Mouse (Mus musculus) CH12.LX (cell line): ENCODE data around the gene Gm853. TPM values are rescaled to one million over a fixed set of nuclear protein-coding genes. Genes with fewer than 3 reads are reported as not detected.

Experiments used
- DNase-seq: peaks from one replicate; pipeline ENCODE4 v3.0.0-alpha.2; 2013; ENCODE audit errors: extremely low read depth
- H3K27ac ChIP-seq: 2 replicates; pipeline ENCODE4 v1.5.1; 2012; ENCODE audit warnings: low read depth, mild to moderate bottlenecking, control low read depth, moderate library complexity; ENCODE audit not compliant: insufficient read depth
- H3K27me3 ChIP-seq: replicated peaks from 2 replicates; pipeline ENCODE3; 2012; ENCODE audit warnings: inconsistent platforms
- H3K36me3 ChIP-seq, 2 experiments: replicated peaks in 1 of 2; 2 replicates each; pipeline versions ENCODE3 to v1.6.1; 2012; ENCODE audit warnings: inconsistent platforms in 1 of 2, low read length in 1 of 2, mild to moderate bottlenecking in 1 of 2, mixed read lengths in 1 of 2, moderate library complexity in 1 of 2; ENCODE audit not compliant: control insufficient read depth in 1 of 2, insufficient read depth in 1 of 2
- H3K4me1 ChIP-seq, 2 experiments: 2 replicates each; pipeline ENCODE4 v1.6.1; 2012; ENCODE audit warnings: inconsistent platforms in 1 of 2, moderate library complexity in 1 of 2; ENCODE audit not compliant: insufficient read depth in 2 of 2, control insufficient read depth in 1 of 2
- H3K4me2 ChIP-seq: 2 replicates; pipeline ENCODE4 v1.6.1; 2012; ENCODE audit warnings: low read depth, mild to moderate bottlenecking, control low read depth; ENCODE audit not compliant: poor library complexity, insufficient read depth, severe bottlenecking
- H3K4me3 ChIP-seq, 3 experiments: fragments of 150-350 bp in 1 of 3; sonication (generic) in 1 of 3; replicated peaks in 1 of 3; 2 replicates each; pipeline versions ENCODE3 to v1.5.1; 2011 to 2012; ENCODE audit warnings: low read depth in 2 of 3, low read length in 2 of 3, mild to moderate bottlenecking in 2 of 3, moderate library complexity in 2 of 3, control low read depth in 1 of 3, improper control_type of control experiment in 1 of 3, inconsistent platforms in 1 of 3, mixed read lengths in 1 of 3; ENCODE audit not compliant: poor library complexity in 1 of 3
- H3K79me2 ChIP-seq: replicated peaks from 2 replicates; pipeline ENCODE4 v1.6.1; 2012; ENCODE audit warnings: mild to moderate bottlenecking, moderate library complexity; ENCODE audit not compliant: control insufficient read depth, poor library complexity, insufficient read depth, severe bottlenecking; ENCODE audit errors: extremely low read depth
- H3K9ac ChIP-seq: 2 replicates; pipeline ENCODE4 v1.6.1; 2012; ENCODE audit warnings: low read depth, mild to moderate bottlenecking, control low read depth, moderate library complexity; ENCODE audit not compliant: insufficient read depth
- H3K9me3 ChIP-seq: replicated peaks from 2 replicates; pipeline ENCODE3; 2012; ENCODE audit warnings: low read length, inconsistent platforms, mixed read lengths
- BHLHE40 ChIP-seq: IDR thresholded peaks from 2 replicates; pipeline ENCODE4 v1.6.1; 2011; ENCODE audit warnings: mild to moderate bottlenecking, low read depth, low read length, improper control_type of control experiment
- CHD1 ChIP-seq: IDR thresholded peaks from 2 replicates; pipeline ENCODE4 v1.6.1; 2012; ENCODE audit warnings: low read depth, low read length, improper control_type of control experiment, inconsistent platforms
- CHD2 ChIP-seq: IDR thresholded peaks from 2 replicates; pipeline ENCODE4 v1.6.1; 2011; ENCODE audit warnings: low read length, improper control_type of control experiment
- E2F4 ChIP-seq: IDR thresholded peaks from 2 replicates; pipeline ENCODE4 v1.6.1; 2011; ENCODE audit warnings: low read depth, low read length, improper control_type of control experiment; ENCODE audit not compliant: insufficient replicate concordance
- EP300 ChIP-seq: IDR thresholded peaks from 2 replicates; pipeline ENCODE4 v1.6.1; 2011; ENCODE audit warnings: low read length, improper control_type of control experiment
- GABPA ChIP-seq: IDR thresholded peaks from 2 replicates; pipeline ENCODE4 v1.6.1; 2012; ENCODE audit warnings: low read depth, low read length, improper control_type of control experiment, inconsistent platforms; ENCODE audit not compliant: insufficient replicate concordance
- HCFC1 ChIP-seq: IDR thresholded peaks from 2 replicates; pipeline ENCODE4 v1.6.1; 2012; ENCODE audit warnings: low read depth, mild to moderate bottlenecking, inconsistent platforms, low read length, improper control_type of control experiment
- JUN ChIP-seq: IDR thresholded peaks from 2 replicates; pipeline ENCODE4 v1.6.1; 2011; ENCODE audit warnings: low read depth, mild to moderate bottlenecking, low read length, improper control_type of control experiment, moderate library complexity; ENCODE audit not compliant: insufficient read depth
- KAT2A ChIP-seq: IDR thresholded peaks from 2 replicates; pipeline ENCODE4 v1.6.1; 2012; ENCODE audit warnings: low read length, improper control_type of control experiment, inconsistent platforms; ENCODE audit not compliant: insufficient replicate concordance
- MAFK ChIP-seq: IDR thresholded peaks from 2 replicates; pipeline ENCODE4 v1.6.1; 2011; ENCODE audit warnings: low read length, improper control_type of control experiment; ENCODE audit not compliant: insufficient replicate concordance
- MAZ ChIP-seq: IDR thresholded peaks from 2 replicates; pipeline ENCODE4 v1.6.1; 2012; ENCODE audit warnings: low read depth, mild to moderate bottlenecking, inconsistent platforms, low read length, improper control_type of control experiment, moderate library complexity
- MXI1 ChIP-seq: IDR thresholded peaks from 2 replicates; pipeline ENCODE4 v1.6.1; 2011; ENCODE audit warnings: mild to moderate bottlenecking, low read depth, low read length, improper control_type of control experiment
- NRF1 ChIP-seq: IDR thresholded peaks from 2 replicates; pipeline ENCODE4 v1.6.1; 2014; ENCODE audit warnings: low read depth, mild to moderate bottlenecking, inconsistent platforms, low read length, improper control_type of control experiment, moderate library complexity
- PAX5 ChIP-seq: IDR thresholded peaks from 2 replicates; pipeline ENCODE4 v1.6.1; 2012; ENCODE audit warnings: low read length, inconsistent platforms, mixed read lengths
- POLR2A ChIP-seq: IDR thresholded peaks from 2 replicates; pipeline ENCODE4 v1.6.1; 2011; ENCODE audit warnings: low read depth, mild to moderate bottlenecking, improper control_type of control experiment, low read length
- POLR2AphosphoS2 ChIP-seq: IDR thresholded peaks from 2 replicates; pipeline ENCODE4 v1.6.1; 2011; ENCODE audit warnings: low read depth, low read length, improper control_type of control experiment
- RCOR1 ChIP-seq: conservative IDR thresholded peaks from 2 replicates; pipeline ENCODE4 v1.6.1; 2012; ENCODE audit warnings: low read depth, mild to moderate bottlenecking, inconsistent platforms, low read length, improper control_type of control experiment
- TBP ChIP-seq: conservative IDR thresholded peaks from 2 replicates; pipeline ENCODE4 v1.6.1; 2011; ENCODE audit warnings: low read depth, low read length, improper control_type of control experiment
- TCF12 ChIP-seq: IDR thresholded peaks from 2 replicates; pipeline ENCODE4 v1.6.1; 2014; ENCODE audit warnings: low read depth, mild to moderate bottlenecking, inconsistent platforms, low read length, improper control_type of control experiment
- UBTF ChIP-seq: IDR thresholded peaks from 2 replicates; pipeline ENCODE4 v1.6.1; 2012; ENCODE audit warnings: low read depth, mild to moderate bottlenecking, inconsistent platforms, low read length, improper control_type of control experiment, moderate library complexity
- ZNF384 ChIP-seq: IDR thresholded peaks from 2 replicates; pipeline ENCODE4 v1.6.1; 2012; ENCODE audit warnings: low read depth, low read length, improper control_type of control experiment, inconsistent platforms
- dilution Hi-C: fragments of 300-500 bp; cut with MboI; formaldehyde crosslinking; loops from 2 replicates; pipeline ENCODE4 v1.14.3; 2020; ENCODE audit warnings: low sequenced_read_pairs; ENCODE audit not compliant: extremely low pct_unique_long_range_greater_than_20kb, extremely low pct_ligation_motif_present
- in situ Hi-C: fragments of 300-500 bp; cut with MboI; formaldehyde crosslinking; loops from 3 replicates; pipeline ENCODE4 v1.14.3; 2019; ENCODE audit warnings: low sequenced_read_pairs, low pct_ligation_motif_present, low pct_unique_long_range_greater_than_20kb, mixed read lengths
- polyA plus RNA-seq: library from polyadenylated mRNA; unstranded; fragments of >175 nt; gene quantifications from 2 replicates; pipeline ENCODE4 v1.2.1, GENCODE M21; 2012; ENCODE audit warnings: low read depth; ENCODE audit not compliant: insufficient read length
- total RNA-seq, 2 experiments: library from RNA; depleted of rRNA; stranded (reverse); fragments of 300-350 nt in 1 of 2; fragments of >200 nt in 1 of 2; gene quantifications; 2 replicates each; pipeline ENCODE4 v1.2.3; 2012 to 2014

Gm853 gene
- total and polyA plus RNA-seq, 3 experiments = not detected

DNA sequence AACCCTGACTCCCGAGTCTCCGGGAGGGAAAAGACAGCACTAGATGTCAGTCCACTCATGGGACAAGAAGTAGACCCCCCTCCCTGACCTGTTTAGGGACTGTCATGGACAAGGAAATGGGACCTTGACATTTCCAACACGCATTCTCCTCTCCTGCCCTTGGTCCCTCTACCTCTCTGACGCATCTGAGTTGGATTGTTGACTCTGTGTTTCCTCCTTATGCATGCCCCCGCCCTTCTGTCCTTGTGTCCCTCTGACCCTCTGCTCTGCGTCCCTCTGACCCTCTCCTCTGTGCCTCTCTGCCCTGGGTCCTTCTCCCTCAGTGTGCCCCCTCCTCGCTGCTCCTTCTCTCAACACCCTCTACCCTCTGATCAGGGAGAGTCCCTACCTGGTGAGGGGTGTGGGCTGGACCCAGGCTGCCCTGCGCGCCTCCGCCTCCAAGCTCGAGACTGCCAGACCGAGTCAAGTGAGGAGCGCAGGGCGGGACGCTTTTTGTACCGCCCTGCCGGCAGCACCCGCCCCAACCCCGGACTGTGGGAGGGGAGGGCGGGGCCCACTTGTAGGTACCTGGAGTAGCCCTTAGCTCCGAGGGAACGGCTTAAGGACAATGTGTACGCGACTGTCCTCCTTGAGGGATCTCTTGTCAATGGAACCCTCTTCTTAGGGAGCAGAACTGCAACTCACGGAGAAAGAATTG is 47.7 kb downstream of the Gm853 start:
- no peaks in the 10 kb centered on the region for H3K36me3 ChIP-seq
- H3K27ac ChIP-seq = no peak overlapping the region
- peaks cover 3 to 4% of the 10 kb centered on the region in 2 experiments; a peak in 2 of 4 replicates for H3K4me1 ChIP-seq
- in situ Hi-C loops = no loop called here
- H3K9me3 ChIP-seq = no peaks in the 10 kb centered on the region
- H3K9ac ChIP-seq = no peak overlapping the region
- H3K4me3 ChIP-seq = no peak overlapping the region
- peak overlapping the region; percentile 27 for H3K4me2 ChIP-seq
- dilution Hi-C loops = no loop called here
- TF ChIP-seq MAFK = no peak
- TF ChIP-seq NRF1 = 0 out of 2 replicates have a peak, but pooled peaks have one; percentile 16
- no peak for TF ChIP-seq MXI1
- no peak for TF ChIP-seq RCOR1
- TF ChIP-seq EP300 = no peak
- no peak for TF ChIP-seq JUN
- peaks cover 88% of the 10 kb centered on the region for H3K27me3 ChIP-seq
- DNase-seq = no peak
- no peaks in the 10 kb centered on the region for H3K79me2 ChIP-seq

GRCm38 (mm10) chr4:130173911-130174311 is 48.3 kb downstream of the Gm853 start:
- dilution Hi-C loops = no loop called here
- no peaks in the 10 kb centered on the region for H3K36me3 ChIP-seq
- no peak for DNase-seq
- peaks cover 4% of the 10 kb centered on the region in 2 experiments; a peak in 2 of 4 replicates for H3K4me1 ChIP-seq
- H3K4me3 ChIP-seq = no peak overlapping the region
- no peak for TF ChIP-seq TBP
- no peak for TF ChIP-seq EP300
- TF ChIP-seq MXI1 = no peak
- TF ChIP-seq POLR2A = no peak
- no peak for TF ChIP-seq TCF12
- no peak for TF ChIP-seq BHLHE40
- no peak for TF ChIP-seq E2F4
- no peak for TF ChIP-seq CHD2
- no peak for TF ChIP-seq MAZ
- TF ChIP-seq MAFK = no peak
- no peak for TF ChIP-seq KAT2A
- TF ChIP-seq PAX5 = no peak
- TF ChIP-seq GABPA = no peak
- TF ChIP-seq UBTF = no peak
- no peak for TF ChIP-seq ZNF384
- TF ChIP-seq CHD1 = no peak
- no peak for TF ChIP-seq POLR2AphosphoS2
- no peak for TF ChIP-seq HCFC1
- TF ChIP-seq, all 38 proteins: peak for 0
- in situ Hi-C loops = no loop called here
- Histone ChIP-seq H3K9me3 (no peaks in the 10 kb centered on the region), H3K27ac (no peak overlapping the region), H3K27me3 (peaks cover 91% of the 10 kb centered on the region), H3K9ac (no peak overlapping the region), H3K79me2 (no peaks in the 10 kb centered on the region), H3K4me2 (no peak overlapping the region)
